Mouse (Mus musculus) bone marrow, adult 2 months (tissue): ENCODE results near the gene Rfx1.

Experiments used
- CTCF ChIP-seq: fragments of 200-500 bp; IDR thresholded peaks from 2 replicates; pipeline ENCODE4 v1.5.1; 2011; ENCODE audit warnings: low read length, control low read depth; ENCODE audit not compliant: control insufficient read depth, insufficient read depth
- POLR2A ChIP-seq: fragments of 200-500 bp; IDR thresholded peaks from 2 replicates; pipeline ENCODE4 v1.6.1; 2011; ENCODE audit warnings: low read depth, mild to moderate bottlenecking, control low read depth, low read length, borderline replicate concordance; ENCODE audit not compliant: control insufficient read depth

DNA sequence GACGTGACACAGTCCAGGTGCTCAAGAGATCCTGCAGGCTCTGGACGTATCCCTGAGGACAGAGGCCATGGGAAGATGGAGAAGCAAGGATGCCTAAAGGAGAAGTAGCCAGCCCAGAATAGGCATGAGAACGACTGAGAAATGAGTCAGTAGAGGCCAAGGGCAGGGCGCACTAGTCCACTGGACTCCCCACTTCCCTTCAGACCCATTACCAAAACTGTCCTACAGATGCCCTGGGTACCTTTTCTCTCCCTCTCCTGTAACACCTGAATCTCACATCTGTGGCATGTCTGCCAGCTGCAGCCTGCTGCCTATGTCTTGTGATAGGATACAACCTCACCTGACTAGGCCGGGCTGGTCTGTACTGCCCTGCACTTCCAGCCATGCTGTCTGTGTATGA, 3.6 kb downstream of the Rfx1 start:
- TF ChIP-seq POLR2A, result no peak
- TF ChIP-seq CTCF, result no peak
